In genomic region chr4:129608426-129609025, GRCm38 (mm10) we compare ENCODE assay signal across 8 mouse cellular contexts. TPM values are rescaled to one million over a fixed set of nuclear protein-coding genes. Genes with fewer than 3 reads are reported as not detected.
A peak's percentile ranks its signal among the peaks of the same experiment; 100 is the strongest.
DNase-seq lines count a peak whose midpoint lies in the region; ATAC-seq and TF ChIP-seq lines count a peak whose summit lies in the region.

No protein-coding gene starts in this region.

- no peak overlapping the region for H3K4me2 ChIP-seq in CH12.LX (ENCODE audit: insufficient read depth, low read depth, poor library complexity, severe bottlenecking)
- H3K4me2 ChIP-seq in heart, postnatal 0 days (ENCODE audit: low read depth, low read length) = no peak overlapping the region
- no peak overlapping the region for H3K4me2 ChIP-seq in liver, embryonic 16.5 days (ENCODE audit: low read depth, low read length)
- H3K4me2 ChIP-seq in neural tube, embryonic 14.5 days (ENCODE audit: low read depth, low read length) = no peak overlapping the region

- no peak; the same call in 1 of the 2 replicates for TF ChIP-seq POLR2A in CH12.LX (IDR thresholded peaks at IDR 0.05; ENCODE audit: low read depth, low read length)

- no peak for TF ChIP-seq EP300 in CH12.LX (IDR thresholded peaks at IDR 0.05; ENCODE audit: low read length)
- no peak for TF ChIP-seq EP300 in heart, postnatal 0 days (IDR thresholded peaks at IDR 0.05; ENCODE audit: low read depth)

- H3K4me3 ChIP-seq in CH12.LX (replicated peaks in 1 of 3; ENCODE audit: low read depth in 2 of 3, low read length in 2 of 3, poor library complexity in 1 of 3) = peak overlapping the region in 1 of 3 experiments; percentile 19
- H3K4me3 ChIP-seq in heart, postnatal 0 days (ENCODE audit: low read depth, low read length) = no peak overlapping the region
- H3K4me3 ChIP-seq in liver, embryonic 16.5 days (ENCODE audit: low read depth, low read length) = no peak overlapping the region
- no peak overlapping the region for H3K4me3 ChIP-seq in neural tube, embryonic 14.5 days (ENCODE audit: low read depth, low read length)

- H3K27me3 ChIP-seq in CH12.LX (replicated peaks) = no peaks in the 10 kb centered on the region
- no peaks in the 10 kb centered on the region for H3K27me3 ChIP-seq in heart, postnatal 0 days (ENCODE audit: control insufficient read depth, insufficient read depth, low read length)
- H3K27me3 ChIP-seq in liver, embryonic 16.5 days (ENCODE audit: control insufficient read depth, insufficient read depth, low read depth, low read length) = no peaks in the 10 kb centered on the region
- no peaks in the 10 kb centered on the region for H3K27me3 ChIP-seq in neural tube, embryonic 14.5 days (ENCODE audit: control insufficient read depth, insufficient read depth, low read length)

- no peaks in the 10 kb centered on the region for H3K9me3 ChIP-seq in CH12.LX (replicated peaks; ENCODE audit: low read length)
- H3K9me3 ChIP-seq in heart, postnatal 0 days (replicated peaks; ENCODE audit: control insufficient read depth, low read length) = no peaks in the 10 kb centered on the region
- H3K9me3 ChIP-seq in liver, embryonic 16.5 days (replicated peaks; ENCODE audit: control insufficient read depth, low read length) = no peaks in the 10 kb centered on the region
- H3K9me3 ChIP-seq in neural tube, embryonic 14.5 days (ENCODE audit: control insufficient read depth, low read length) = no peaks in the 10 kb centered on the region

- dilution Hi-C loops in CH12.LX (cut with MboI; ENCODE audit: extremely low pct_ligation_motif_present, extremely low pct_unique_long_range_greater_than_20kb, low sequenced_read_pairs) = no loop called here

- peak; percentile 88 for ATAC-seq in heart, postnatal 0 days (ENCODE audit: insufficient read depth, low read depth)
- peak; percentile 86 for ATAC-seq in liver, embryonic 16.5 days (ENCODE audit: low read depth)
- ATAC-seq in neural tube, embryonic 14.5 days (ENCODE audit: low read depth) = peak; percentile 83

- DNase-seq in CH12.LX (ENCODE audit: extremely low read depth) = peak; percentile 95
- DNase-seq in c-Kit-negative CD71-positive TER-119-positive erythroid progenitor cells, embryonic 14.5 days (ENCODE audit: low read depth, low spot score) = peak; percentile 80
- peak; percentile 49 for DNase-seq in fibroblast of lung, adult 2 months (ENCODE audit: low read depth)
- peak; percentile 90 for DNase-seq in heart, postnatal 0 days (ENCODE audit: low spot score)
- DNase-seq in kidney, postnatal 25 days = peak; percentile 87 to 89
- DNase-seq in telencephalon, adult 2 months (ENCODE audit: low read depth, low spot score) = peak; percentile 74

- TF ChIP-seq CTCF in CH12.LX (conservative IDR thresholded peaks at IDR 0.05 in 1 of 2, IDR thresholded peaks at IDR 0.05 in 1 of 2; ENCODE audit: low read depth in 2 of 2, low read length in 2 of 2) = peak; percentile 81 to 95
- TF ChIP-seq CTCF in heart, postnatal 0 days (IDR thresholded peaks at IDR 0.05; ENCODE audit: low read depth) = peak; percentile 93

- TF ChIP-seq RAD21 in CH12.LX (IDR thresholded peaks at IDR 0.05; ENCODE audit: low read depth, low read length) = peak; percentile 93

- in situ Hi-C loops in CH12.LX (cut with MboI; ENCODE audit: low pct_ligation_motif_present, low pct_unique_long_range_greater_than_20kb, low sequenced_read_pairs) = loop anchor here (5.0 to 25.0 kb wide), 2 partner anchors 56 to 246 kb away; no protein-coding TSS in a partner anchor

- H3K9ac ChIP-seq in CH12.LX (ENCODE audit: insufficient read depth, low read depth) = peak overlapping the region; percentile 1; the same call in 1 of the 2 replicates
- H3K9ac ChIP-seq in heart, postnatal 0 days (replicated peaks; ENCODE audit: low read depth, low read length) = no peak overlapping the region
- no peak overlapping the region for H3K9ac ChIP-seq in liver, embryonic 16.5 days (ENCODE audit: low read depth, low read length)
- H3K9ac ChIP-seq in neural tube, embryonic 14.5 days (replicated peaks; ENCODE audit: low read depth, low read length) = 0 out of 2 replicates have a peak overlapping the region, but pooled peaks have one; percentile 16

- peaks cover 6 to 49% of the 10 kb centered on the region in 2 experiments for H3K4me1 ChIP-seq in CH12.LX (ENCODE audit: control insufficient read depth in 1 of 2, insufficient read depth in 2 of 2)
- 0 out of 2 replicates have a peak, but pooled peaks cover under 1% of the 10 kb centered on the region for H3K4me1 ChIP-seq in heart, postnatal 0 days (ENCODE audit: control insufficient read depth, insufficient read depth)
- peaks cover 8% of the 10 kb centered on the region for H3K4me1 ChIP-seq in liver, embryonic 16.5 days (ENCODE audit: control insufficient read depth, low read depth, low read length)
- H3K4me1 ChIP-seq in neural tube, embryonic 14.5 days (ENCODE audit: control insufficient read depth, insufficient read depth, low read length) = no peaks in the 10 kb centered on the region

- peak overlapping the region; percentile 33; the same call in 1 of the 2 replicates for H3K27ac ChIP-seq in CH12.LX (ENCODE audit: insufficient read depth, low read depth)
- H3K27ac ChIP-seq in heart, postnatal 0 days (ENCODE audit: low read depth) = no peak overlapping the region
- H3K27ac ChIP-seq in liver, embryonic 16.5 days (ENCODE audit: low read length) = peak overlapping the region; percentile 64
- H3K27ac ChIP-seq in neural tube, embryonic 14.5 days (ENCODE audit: low read depth, low read length) = 0 out of 2 replicates have a peak overlapping the region, but pooled peaks have one; percentile 39

- WGBS in heart, postnatal 0 days = 32% methylated on average over 7 of the region's 7 CpGs
- WGBS in liver, embryonic 16.5 days (ENCODE audit: insufficient replicate concordance) = 34% methylated on average over 7 of the region's 7 CpGs
- 38% methylated on average over 7 of the region's 7 CpGs for WGBS in neural tube, embryonic 14.5 days

- H3K36me3 ChIP-seq in CH12.LX (replicated peaks in 1 of 2; ENCODE audit: control insufficient read depth in 1 of 2, insufficient read depth in 1 of 2, low read length in 1 of 2) = peaks cover 45 to 81% of the 10 kb centered on the region in 2 experiments
- peaks cover 37% of the 10 kb centered on the region for H3K36me3 ChIP-seq in heart, postnatal 0 days (replicated peaks; ENCODE audit: control insufficient read depth, insufficient read depth, low read length)
- peaks cover 31% of the 10 kb centered on the region for H3K36me3 ChIP-seq in liver, embryonic 16.5 days (ENCODE audit: control insufficient read depth, insufficient read depth)
- peaks cover 20% of the 10 kb centered on the region for H3K36me3 ChIP-seq in neural tube, embryonic 14.5 days (ENCODE audit: control insufficient read depth, insufficient read depth, low read length)

- no peaks in the 10 kb centered on the region for H3K79me2 ChIP-seq in CH12.LX (replicated peaks; ENCODE audit: control insufficient read depth, extremely low read depth, insufficient read depth, poor library complexity, severe bottlenecking)

TF ChIP-seq in CH12.LX, 34 proteins besides CTCF, POLR2A, EP300 and RAD21 (continues in another document):
- no peak for TF ChIP-seq USF1 (IDR thresholded peaks at IDR 0.05; ENCODE audit: low read depth, low read length)

RNA-seq across cellular contexts. Expression of gene Dcdc2b, which starts 5.5 kb away (rescaled TPM):
- total RNA-seq in CH12.LX (2012; rRNA removed) = 0.59 and 1.6 TPM in 2 replicates
- not detected in 2 replicates for total RNA-seq in CH12.LX (2014; rRNA removed)
- 0.66 and 1.1 TPM in 2 replicates for polyA plus RNA-seq in CH12.LX (2012; ENCODE audit: insufficient read length, low read depth)
- 9.8 TPM in 1 of 2 replicates, not detected in the other for total RNA-seq in heart, postnatal 0 days (2014; rRNA removed; ENCODE audit: low replicate concordance)
- polyA plus RNA-seq in heart, postnatal 0 days (2015; fragmentation: Nextera tagmentation; extraction: Ambion mirVana) = 1.5 and 1.9 TPM in 2 replicates
- polyA plus RNA-seq in liver, embryonic 16.5 days (2015; fragmentation: Nextera tagmentation; extraction: Ambion mirVana) = 0.46 and 0.91 TPM in 2 replicates
- polyA plus RNA-seq in neural tube, embryonic 14.5 days (2014; fragmentation: Nextera tagmentation; extraction: Ambion mirVana) = 3.9 and 4.7 TPM in 2 replicates

RNA-seq across cellular contexts. Expression of gene Tmem234, which starts 8.1 kb away (rescaled TPM):
- total RNA-seq in CH12.LX (2012; rRNA removed) = 111 and 121 TPM in 2 replicates
- 97.6 and 104 TPM in 2 replicates for total RNA-seq in CH12.LX (2014; rRNA removed)
- polyA plus RNA-seq in CH12.LX (2012; ENCODE audit: insufficient read length, low read depth) = 112 and 113 TPM in 2 replicates
- 108 and 115 TPM in 2 replicates for total RNA-seq in heart, postnatal 0 days (2014; rRNA removed; ENCODE audit: low replicate concordance)
- 150 and 161 TPM in 2 replicates for polyA plus RNA-seq in heart, postnatal 0 days (2015; fragmentation: Nextera tagmentation; extraction: Ambion mirVana)
- polyA plus RNA-seq in liver, embryonic 16.5 days (2015; fragmentation: Nextera tagmentation; extraction: Ambion mirVana) = 104 and 106 TPM in 2 replicates
- polyA plus RNA-seq in neural tube, embryonic 14.5 days (2014; fragmentation: Nextera tagmentation; extraction: Ambion mirVana) = 188 and 191 TPM in 2 replicates

RNA-seq across cellular contexts. Expression of gene Eif3i, which starts 8.1 kb away (rescaled TPM):
- total RNA-seq in CH12.LX (2012; rRNA removed) (667 and 673 TPM in 2 replicates), CH12.LX (2014; rRNA removed) (702 and 753 TPM in 2 replicates)
- polyA plus RNA-seq in CH12.LX (2012; ENCODE audit: insufficient read length, low read depth) = 418 and 446 TPM in 2 replicates
- 408 and 443 TPM in 2 replicates for total RNA-seq in heart, postnatal 0 days (2014; rRNA removed; ENCODE audit: low replicate concordance)
- 169 and 172 TPM in 2 replicates for polyA plus RNA-seq in heart, postnatal 0 days (2015; fragmentation: Nextera tagmentation; extraction: Ambion mirVana)
- 133 and 142 TPM in 2 replicates for polyA plus RNA-seq in liver, embryonic 16.5 days (2015; fragmentation: Nextera tagmentation; extraction: Ambion mirVana)
- polyA plus RNA-seq in neural tube, embryonic 14.5 days (2014; fragmentation: Nextera tagmentation; extraction: Ambion mirVana) = 206 and 221 TPM in 2 replicates

RNA-seq across cellular contexts. Expression of gene Iqcc, which starts 10.4 kb away (rescaled TPM):
- total RNA-seq in CH12.LX (2012; rRNA removed) (24.3 and 27.0 TPM in 2 replicates), CH12.LX (2014; rRNA removed) (15.9 and 18.4 TPM in 2 replicates)
- polyA plus RNA-seq in CH12.LX (2012; ENCODE audit: insufficient read length, low read depth) = 13.5 and 14.1 TPM in 2 replicates
- total RNA-seq in heart, postnatal 0 days (2014; rRNA removed; ENCODE audit: low replicate concordance) = 6.3 TPM in 2 replicates
- 23.0 and 26.3 TPM in 2 replicates for polyA plus RNA-seq in heart, postnatal 0 days (2015; fragmentation: Nextera tagmentation; extraction: Ambion mirVana)
- 7.5 and 8.0 TPM in 2 replicates for polyA plus RNA-seq in liver, embryonic 16.5 days (2015; fragmentation: Nextera tagmentation; extraction: Ambion mirVana)
- polyA plus RNA-seq in neural tube, embryonic 14.5 days (2014; fragmentation: Nextera tagmentation; extraction: Ambion mirVana) = 28.2 and 33.3 TPM in 2 replicates

RNA-seq across cellular contexts. Expression of gene Ccdc28b, which starts 15.2 kb away (rescaled TPM):
- total RNA-seq in CH12.LX (2012; rRNA removed) (24.0 and 24.2 TPM in 2 replicates), CH12.LX (2014; rRNA removed) (27.3 and 35.5 TPM in 2 replicates)
- polyA plus RNA-seq in CH12.LX (2012; ENCODE audit: insufficient read length, low read depth) = 26.6 and 28.0 TPM in 2 replicates
- total RNA-seq in heart, postnatal 0 days (2014; rRNA removed; ENCODE audit: low replicate concordance) = 41.9 and 55.1 TPM in 2 replicates
- 58.0 and 58.6 TPM in 2 replicates for polyA plus RNA-seq in heart, postnatal 0 days (2015; fragmentation: Nextera tagmentation; extraction: Ambion mirVana)
- polyA plus RNA-seq in liver, embryonic 16.5 days (2015; fragmentation: Nextera tagmentation; extraction: Ambion mirVana) = 11.2 and 12.7 TPM in 2 replicates
- polyA plus RNA-seq in neural tube, embryonic 14.5 days (2014; fragmentation: Nextera tagmentation; extraction: Ambion mirVana) = 136 and 141 TPM in 2 replicates

Comparison
In these comparisons a context has a peak if more than half of its experiments do, and no peak if none do; other contexts are left out.
1. H3K9ac ChIP-seq: peak in CH12.LX (single experiment) and neural tube, embryonic 14.5 days (single experiment); none in heart, postnatal 0 days (single experiment) and liver, embryonic 16.5 days (single experiment).
2. Peak in every context shown above with its lines, with median percentiles within 50 percentile points of each other: DNase-seq and ATAC-seq.